Mouse (Mus musculus): Measurements from ENCODE around the gene Olfr243. TPM values are rescaled to one million over a fixed set of nuclear protein-coding genes. Genes with fewer than 3 reads are reported as not detected.
"Not testable (repeated sequence)": the region's sequence is repeated elsewhere in the genome, so short reads cannot be mapped to it uniquely, and the experiment has no call there.

The Olfr243 gene
- polyA plus RNA-seq (2012; ENCODE audit: insufficient read depth, insufficient read length, missing spikeins): not detected in 2 replicates

- Histone ChIP-seq H3K4me1 (ENCODE audit: control insufficient read depth, insufficient read depth, low read length) (no peaks in the 10 kb centered on the region), H3K27ac (ENCODE audit: insufficient read depth, low read depth, low read length) (no peak within 1 kb of the TSS), H3K4me3 (ENCODE audit: insufficient read depth, low read length) (no peak within 1 kb of the TSS)
- no peak for TF ChIP-seq CTCF (IDR thresholded peaks at IDR 0.05; ENCODE audit: low read depth, low read length)
- TF ChIP-seq POLR2A (IDR thresholded peaks at IDR 0.05; ENCODE audit: borderline replicate concordance, low read depth, low read length): no peak
These were observed at the start of gene Olfr243 for GRCm38 (mm10) chr7:103714371-103714770. TSS of gene Olfr243 (plus strand) at chr7:103714671.

- Histone ChIP-seq H3K4me1 (ENCODE audit: control insufficient read depth, insufficient read depth, low read length) (no peaks in the 10 kb centered on the region), H3K4me3 (ENCODE audit: insufficient read depth, low read length) (no peak within 1 kb of the TSS), H3K27ac (ENCODE audit: insufficient read depth, low read depth, low read length) (no peak within 1 kb of the TSS)
- TF ChIP-seq CTCF (IDR thresholded peaks at IDR 0.05; ENCODE audit: low read depth, low read length) (no peak), POLR2A (IDR thresholded peaks at IDR 0.05; ENCODE audit: borderline replicate concordance, low read depth, low read length) (no peak)
These were observed 43.4 kb upstream of the Olfr243 start, which contains the start of gene Olfr624 for GRCm38 (mm10) chr7:103671091-103671490. TSS of gene Olfr624 (minus strand) at chr7:103671191.

GRCm38 (mm10) chr7:103682420-103682819 lies 32.1 kb upstream of the Olfr243 start, which contains the start of gene Olfr625-ps1:
TSS of gene Olfr625-ps1 (plus strand) at chr7:103682720.
- no peak within 1 kb of the TSS for H3K27ac ChIP-seq (ENCODE audit: insufficient read depth, low read depth, low read length)
- H3K4me3 ChIP-seq (ENCODE audit: insufficient read depth, low read length): no peak within 1 kb of the TSS
- no peak for TF ChIP-seq POLR2A (IDR thresholded peaks at IDR 0.05; ENCODE audit: borderline replicate concordance, low read depth, low read length)
- TF ChIP-seq CTCF (IDR thresholded peaks at IDR 0.05; ENCODE audit: low read depth, low read length): no peak
- H3K4me1 ChIP-seq (ENCODE audit: control insufficient read depth, insufficient read depth, low read length): no peaks in the 10 kb centered on the region

- TF ChIP-seq POLR2A (IDR thresholded peaks at IDR 0.05; ENCODE audit: borderline replicate concordance, low read depth, low read length): no peak
- no peak for TF ChIP-seq CTCF (IDR thresholded peaks at IDR 0.05; ENCODE audit: low read depth, low read length)
- H3K4me1 ChIP-seq (ENCODE audit: control insufficient read depth, insufficient read depth, low read length): no peaks in the 10 kb centered on the region
- no peak overlapping the region for H3K27ac ChIP-seq (ENCODE audit: insufficient read depth, low read depth, low read length)
- H3K4me3 ChIP-seq (ENCODE audit: insufficient read depth, low read length): no peak overlapping the region
These were observed 15.0 kb upstream of the Olfr243 start for GRCm38 (mm10) chr7:103699469-103699868.

- TF ChIP-seq CTCF (IDR thresholded peaks at IDR 0.05; ENCODE audit: low read depth, low read length) (peak; percentile 44; the same call in 1 of the 2 replicates), POLR2A (IDR thresholded peaks at IDR 0.05; ENCODE audit: borderline replicate concordance, low read depth, low read length) (no peak)
- H3K4me3 ChIP-seq (ENCODE audit: insufficient read depth, low read length): no peak overlapping the region
- no peaks in the 10 kb centered on the region for H3K4me1 ChIP-seq (ENCODE audit: control insufficient read depth, insufficient read depth, low read length)
- no peak overlapping the region for H3K27ac ChIP-seq (ENCODE audit: insufficient read depth, low read depth, low read length)
These were observed 2.4 kb upstream of the Olfr243 start for GRCm38 (mm10) chr7:103712024-103712423.

- not testable (repeated sequence) for H3K4me1 ChIP-seq (ENCODE audit: control insufficient read depth, insufficient read depth, low read length); H3K4me3 ChIP-seq (ENCODE audit: insufficient read depth, low read length); H3K27ac ChIP-seq (ENCODE audit: insufficient read depth, low read depth, low read length)
These were observed 1.9 kb downstream of the Olfr243 start for GRCm38 (mm10) chr7:103716398-103716797.

GRCm38 (mm10) chr7:103730074-103730473 lies 15.6 kb downstream of the Olfr243 start, which contains the start of gene Olfr628:
TSS of gene Olfr628 (plus strand) at chr7:103730374.
- Histone ChIP-seq H3K27ac (ENCODE audit: insufficient read depth, low read depth, low read length) (no peak within 1 kb of the TSS), H3K4me3 (ENCODE audit: insufficient read depth, low read length) (no peak within 1 kb of the TSS)
- TF ChIP-seq POLR2A (IDR thresholded peaks at IDR 0.05; ENCODE audit: borderline replicate concordance, low read depth, low read length): no peak
- TF ChIP-seq CTCF (IDR thresholded peaks at IDR 0.05; ENCODE audit: low read depth, low read length): no peak

GRCm38 (mm10) chr7:103744843-103745242 lies 30.4 kb downstream of the Olfr243 start, which contains the start of gene Olfr629:
TSS of gene Olfr629 (minus strand) at chr7:103744943.
- Histone ChIP-seq H3K4me3 (ENCODE audit: insufficient read depth, low read length) (no peak within 1 kb of the TSS), H3K27ac (ENCODE audit: insufficient read depth, low read depth, low read length) (no peak within 1 kb of the TSS), H3K4me1 (ENCODE audit: control insufficient read depth, insufficient read depth, low read length) (no peaks in the 10 kb centered on the region)
- TF ChIP-seq CTCF (IDR thresholded peaks at IDR 0.05; ENCODE audit: low read depth, low read length) (no peak), POLR2A (IDR thresholded peaks at IDR 0.05; ENCODE audit: borderline replicate concordance, low read depth, low read length) (no peak)

More at GRCm38 (mm10) chr7:103730074-103730473, 15.6 kb downstream of the Olfr243 start, which contains the start of gene Olfr628:
- no peaks in the 10 kb centered on the region for H3K4me1 ChIP-seq (ENCODE audit: control insufficient read depth, insufficient read depth, low read length)

- TF ChIP-seq POLR2A (IDR thresholded peaks at IDR 0.05; ENCODE audit: borderline replicate concordance, low read depth, low read length) (no peak), CTCF (IDR thresholded peaks at IDR 0.05; ENCODE audit: low read depth, low read length) (no peak)
- Histone ChIP-seq H3K4me3 (ENCODE audit: insufficient read depth, low read length) (no peak within 1 kb of the TSS), H3K27ac (ENCODE audit: insufficient read depth, low read depth, low read length) (no peak within 1 kb of the TSS), H3K4me1 (ENCODE audit: control insufficient read depth, insufficient read depth, low read length) (no peaks in the 10 kb centered on the region)
These were observed 42.8 kb downstream of the Olfr243 start, which contains the start of gene Olfr630 for GRCm38 (mm10) chr7:103757233-103757632. TSS of gene Olfr630 (minus strand) at chr7:103757333.

GRCm38 (mm10) chr7:103762212-103762611 lies 47.7 kb downstream of the Olfr243 start:
- H3K4me1 ChIP-seq (ENCODE audit: control insufficient read depth, insufficient read depth, low read length); H3K4me3 ChIP-seq (ENCODE audit: insufficient read depth, low read length): not testable (repeated sequence)
- peak overlapping the region; percentile 66 for H3K27ac ChIP-seq (ENCODE audit: insufficient read depth, low read depth, low read length)

- not testable (repeated sequence) for H3K4me1 ChIP-seq (ENCODE audit: control insufficient read depth, insufficient read depth, low read length); H3K4me3 ChIP-seq (ENCODE audit: insufficient read depth, low read length); H3K27ac ChIP-seq (ENCODE audit: insufficient read depth, low read depth, low read length)
These were observed 53.2 kb downstream of the Olfr243 start for GRCm38 (mm10) chr7:103767687-103768086.

Other genes starting within 250 kb of the Olfr243 start
- not detected in 2 replicates for gene Olfr608, start 244.8 kb upstream of the Olfr243 start, polyA plus RNA-seq (2012; ENCODE audit: insufficient read depth, insufficient read length, missing spikeins)
- not detected in 2 replicates for gene Olfr609, start 216.6 kb upstream of the Olfr243 start, polyA plus RNA-seq (2012; ENCODE audit: insufficient read depth, insufficient read length, missing spikeins)
- gene Olfr610, start 202.5 kb upstream of the Olfr243 start, polyA plus RNA-seq (2012; ENCODE audit: insufficient read depth, insufficient read length, missing spikeins): not detected in 2 replicates
- gene Olfr611, start 193.8 kb upstream of the Olfr243 start, polyA plus RNA-seq (2012; ENCODE audit: insufficient read depth, insufficient read length, missing spikeins): not detected in 2 replicates
- gene Olfr612, start 172.0 kb upstream of the Olfr243 start, polyA plus RNA-seq (2012; ENCODE audit: insufficient read depth, insufficient read length, missing spikeins): not detected in 2 replicates
- gene Olfr613, start 166.6 kb upstream of the Olfr243 start, polyA plus RNA-seq (2012; ENCODE audit: insufficient read depth, insufficient read length, missing spikeins): not detected in 2 replicates
- gene Olfr615, start 158.6 kb upstream of the Olfr243 start, polyA plus RNA-seq (2012; ENCODE audit: insufficient read depth, insufficient read length, missing spikeins): not detected in 2 replicates
- not detected in 2 replicates for gene Olfr616, start 145.5 kb upstream of the Olfr243 start, polyA plus RNA-seq (2012; ENCODE audit: insufficient read depth, insufficient read length, missing spikeins)
- gene Olfr617, start 141.6 kb upstream of the Olfr243 start, polyA plus RNA-seq (2012; ENCODE audit: insufficient read depth, insufficient read length, missing spikeins): not detected in 2 replicates
- gene Olfr618, start 124.6 kb upstream of the Olfr243 start, polyA plus RNA-seq (2012; ENCODE audit: insufficient read depth, insufficient read length, missing spikeins): not detected in 2 replicates
- gene Olfr619, start 114.1 kb upstream of the Olfr243 start, polyA plus RNA-seq (2012; ENCODE audit: insufficient read depth, insufficient read length, missing spikeins): not detected in 2 replicates
- gene Olfr620, start 102.1 kb upstream of the Olfr243 start, polyA plus RNA-seq (2012; ENCODE audit: insufficient read depth, insufficient read length, missing spikeins): 0.19 and 0.27 TPM in 2 replicates
- not detected in 2 replicates for gene Olfr622, start 72.0 kb upstream of the Olfr243 start, polyA plus RNA-seq (2012; ENCODE audit: insufficient read depth, insufficient read length, missing spikeins)
- not detected in 2 replicates for gene Olfr623, start 51.0 kb upstream of the Olfr243 start, polyA plus RNA-seq (2012; ENCODE audit: insufficient read depth, insufficient read length, missing spikeins)
- not detected in 2 replicates for gene Olfr624, start 43.5 kb upstream of the Olfr243 start, polyA plus RNA-seq (2012; ENCODE audit: insufficient read depth, insufficient read length, missing spikeins)
- not detected in 2 replicates for gene Olfr625-ps1, start 32.0 kb upstream of the Olfr243 start, polyA plus RNA-seq (2012; ENCODE audit: insufficient read depth, insufficient read length, missing spikeins)
- gene Olfr628, start 15.7 kb downstream of the Olfr243 start, polyA plus RNA-seq (2012; ENCODE audit: insufficient read depth, insufficient read length, missing spikeins): not detected in 2 replicates
- not detected in 2 replicates for gene Olfr629, start 30.3 kb downstream of the Olfr243 start, polyA plus RNA-seq (2012; ENCODE audit: insufficient read depth, insufficient read length, missing spikeins)
- not detected in 2 replicates for gene Olfr630, start 42.7 kb downstream of the Olfr243 start, polyA plus RNA-seq (2012; ENCODE audit: insufficient read depth, insufficient read length, missing spikeins)
- gene Olfr69, start 56.9 kb downstream of the Olfr243 start, polyA plus RNA-seq (2012; ENCODE audit: insufficient read depth, insufficient read length, missing spikeins): not detected in 2 replicates
- not detected in 2 replicates for gene Olfr68, start 65.0 kb downstream of the Olfr243 start, polyA plus RNA-seq (2012; ENCODE audit: insufficient read depth, insufficient read length, missing spikeins)
- not detected in 2 replicates for gene Olfr67, start 77.2 kb downstream of the Olfr243 start, polyA plus RNA-seq (2012; ENCODE audit: insufficient read depth, insufficient read length, missing spikeins)
- gene Hbb-bt, start 99.3 kb downstream of the Olfr243 start, polyA plus RNA-seq (2012; ENCODE audit: insufficient read depth, insufficient read length, missing spikeins): not detected in 2 replicates
- not detected in 2 replicates for gene Hbb-bs, start 113.4 kb downstream of the Olfr243 start, polyA plus RNA-seq (2012; ENCODE audit: insufficient read depth, insufficient read length, missing spikeins)
- gene Hbb-bh2, start 125.8 kb downstream of the Olfr243 start, polyA plus RNA-seq (2012; ENCODE audit: insufficient read depth, insufficient read length, missing spikeins): not detected in 2 replicates
- gene Hbb-bh1, start 128.5 kb downstream of the Olfr243 start, polyA plus RNA-seq (2012; ENCODE audit: insufficient read depth, insufficient read length, missing spikeins): not detected in 2 replicates
- gene Hbb-y, start 138.5 kb downstream of the Olfr243 start, polyA plus RNA-seq (2012; ENCODE audit: insufficient read depth, insufficient read length, missing spikeins): not detected in 2 replicates
- not detected in 2 replicates for gene Olfr66, start 171.6 kb downstream of the Olfr243 start, polyA plus RNA-seq (2012; ENCODE audit: insufficient read depth, insufficient read length, missing spikeins)
- not detected in 2 replicates for gene Olfr64, start 179.8 kb downstream of the Olfr243 start, polyA plus RNA-seq (2012; ENCODE audit: insufficient read depth, insufficient read length, missing spikeins)
- not detected in 2 replicates for gene Olfr65, start 188.8 kb downstream of the Olfr243 start, polyA plus RNA-seq (2012; ENCODE audit: insufficient read depth, insufficient read length, missing spikeins)
- gene Olfr631, start 214.2 kb downstream of the Olfr243 start, polyA plus RNA-seq (2012; ENCODE audit: insufficient read depth, insufficient read length, missing spikeins): not detected in 2 replicates
- gene Olfr632, start 219.7 kb downstream of the Olfr243 start, polyA plus RNA-seq (2012; ENCODE audit: insufficient read depth, insufficient read length, missing spikeins): not detected in 2 replicates
- gene Olfr633, start 229.8 kb downstream of the Olfr243 start, polyA plus RNA-seq (2012; ENCODE audit: insufficient read depth, insufficient read length, missing spikeins): not detected in 2 replicates

All from bone marrow macrophage, adult 2 months (primary cell).